Mouse (Mus musculus): ENCODE results near the gene Acad11. TPM values are rescaled to one million over a fixed set of nuclear protein-coding genes. Genes with fewer than 3 reads are reported as not detected.

Gene Acad11
- polyA plus RNA-seq, 1 experiment from 2014 or later, result 10.3 TPM

- no peaks in the 10 kb centered on the region for H3K27me3 ChIP-seq (ENCODE audit: control insufficient read depth, insufficient read depth, low read length)
- no peak overlapping the region for H3K27ac ChIP-seq (replicated peaks; ENCODE audit: low read depth, low read length)
- WGBS, result 84% methylated on average over 6 of the region's 6 CpGs
- no peak overlapping the region for H3K9ac ChIP-seq (ENCODE audit: low read length)
- DNase-seq (ENCODE audit: low spot score) (no peak), ATAC-seq (ENCODE audit: insufficient number of reproducible peaks, low FRiP score, low TSS enrichment, low read depth) (no peak)
- no peaks in the 10 kb centered on the region for H3K9me3 ChIP-seq (ENCODE audit: control insufficient read depth, low read length)
- H3K4me2 ChIP-seq (ENCODE audit: low read depth, severe bottlenecking), result no peak overlapping the region
- no peaks in the 10 kb centered on the region for H3K36me3 ChIP-seq (ENCODE audit: control insufficient read depth, insufficient read depth, low read length)
- no peak overlapping the region for H3K4me3 ChIP-seq (ENCODE audit: low read depth, low read length)
- no peaks in the 10 kb centered on the region for H3K4me1 ChIP-seq (ENCODE audit: control insufficient read depth, insufficient read depth, low read length)
These were observed 44.3 kb downstream of the Acad11 start for GRCm38 (mm10) chr9:104107482-104107881.

GRCm38 (mm10) chr9:104108571-104109143 is 45.5 kb downstream of the Acad11 start:
- Histone ChIP-seq H3K27ac (replicated peaks; ENCODE audit: low read depth, low read length) (no peak overlapping the region), H3K4me1 (ENCODE audit: control insufficient read depth, insufficient read depth, low read length) (no peaks in the 10 kb centered on the region), H3K9ac (ENCODE audit: low read length) (no peak overlapping the region), H3K4me2 (ENCODE audit: low read depth, severe bottlenecking) (no peak overlapping the region), H3K4me3 (ENCODE audit: low read depth, low read length) (no peak overlapping the region), H3K9me3 (ENCODE audit: control insufficient read depth, low read length) (no peaks in the 10 kb centered on the region), H3K36me3 (ENCODE audit: control insufficient read depth, insufficient read depth, low read length) (no peaks in the 10 kb centered on the region), H3K27me3 (ENCODE audit: control insufficient read depth, insufficient read depth, low read length) (no peaks in the 10 kb centered on the region)
- ATAC-seq (ENCODE audit: insufficient number of reproducible peaks, low FRiP score, low TSS enrichment, low read depth), result no peak
- DNase-seq (ENCODE audit: low spot score), result no peak
- 69% methylated on average over 2 of the region's 2 CpGs for WGBS

- DNase-seq (ENCODE audit: low spot score) (no peak), ATAC-seq (ENCODE audit: insufficient number of reproducible peaks, low FRiP score, low TSS enrichment, low read depth) (no peak)
- no peak overlapping the region for H3K4me2 ChIP-seq (ENCODE audit: low read depth, severe bottlenecking)
These were observed 46.0 kb downstream of the Acad11 start for GRCm38 (mm10) chr9:104109151-104109550.

GRCm38 (mm10) chr9:104123101-104123500 is 59.9 kb downstream of the Acad11 start:
- H3K36me3 ChIP-seq (ENCODE audit: control insufficient read depth, insufficient read depth, low read length), result no peaks in the 10 kb centered on the region
- H3K27ac ChIP-seq (replicated peaks; ENCODE audit: low read depth, low read length), result no peak overlapping the region
- no peak overlapping the region for H3K4me2 ChIP-seq (ENCODE audit: low read depth, severe bottlenecking)
- H3K4me1 ChIP-seq (ENCODE audit: control insufficient read depth, insufficient read depth, low read length), result no peaks in the 10 kb centered on the region
- DNase-seq (ENCODE audit: low spot score) (no peak), ATAC-seq (ENCODE audit: insufficient number of reproducible peaks, low FRiP score, low TSS enrichment, low read depth) (peak; percentile 49; the same call in 1 of the 2 replicates)
- H3K9me3 ChIP-seq (ENCODE audit: control insufficient read depth, low read length), result no peaks in the 10 kb centered on the region
- H3K9ac ChIP-seq (ENCODE audit: low read length), result no peak overlapping the region
- WGBS, result 75% methylated on average over 5 of the region's 5 CpGs
- H3K27me3 ChIP-seq (ENCODE audit: control insufficient read depth, insufficient read depth, low read length), result no peaks in the 10 kb centered on the region
- H3K4me3 ChIP-seq (ENCODE audit: low read depth, low read length), result no peak overlapping the region

More at GRCm38 (mm10) chr9:104109151-104109550, 46.0 kb downstream of the Acad11 start:
- H3K4me3 ChIP-seq (ENCODE audit: low read depth, low read length), result no peak overlapping the region
- H3K27me3 ChIP-seq (ENCODE audit: control insufficient read depth, insufficient read depth, low read length), result no peaks in the 10 kb centered on the region
- H3K36me3 ChIP-seq (ENCODE audit: control insufficient read depth, insufficient read depth, low read length), result no peaks in the 10 kb centered on the region
- no peaks in the 10 kb centered on the region for H3K9me3 ChIP-seq (ENCODE audit: control insufficient read depth, low read length)
- H3K9ac ChIP-seq (ENCODE audit: low read length), result no peak overlapping the region
- no peaks in the 10 kb centered on the region for H3K4me1 ChIP-seq (ENCODE audit: control insufficient read depth, insufficient read depth, low read length)
- 90% methylated on average over 5 of the region's 5 CpGs for WGBS
- no peak overlapping the region for H3K27ac ChIP-seq (replicated peaks; ENCODE audit: low read depth, low read length)

GRCm38 (mm10) chr9:104123622-104124021 is 60.4 kb downstream of the Acad11 start:
- Histone ChIP-seq H3K27me3 (ENCODE audit: control insufficient read depth, insufficient read depth, low read length) (no peaks in the 10 kb centered on the region), H3K4me3 (ENCODE audit: low read depth, low read length) (no peak overlapping the region), H3K9ac (ENCODE audit: low read length) (no peak overlapping the region), H3K27ac (replicated peaks; ENCODE audit: low read depth, low read length) (no peak overlapping the region), H3K36me3 (ENCODE audit: control insufficient read depth, insufficient read depth, low read length) (no peaks in the 10 kb centered on the region), H3K9me3 (ENCODE audit: control insufficient read depth, low read length) (no peaks in the 10 kb centered on the region), H3K4me1 (ENCODE audit: control insufficient read depth, insufficient read depth, low read length) (no peaks in the 10 kb centered on the region), H3K4me2 (ENCODE audit: low read depth, severe bottlenecking) (no peak overlapping the region)
- DNase-seq (ENCODE audit: low spot score) (no peak), ATAC-seq (ENCODE audit: insufficient number of reproducible peaks, low FRiP score, low TSS enrichment, low read depth) (no peak)
- 47% methylated on average over 5 of the region's 5 CpGs for WGBS

- Histone ChIP-seq H3K4me1 (ENCODE audit: control insufficient read depth, insufficient read depth, low read length) (no peaks in the 10 kb centered on the region), H3K27ac (replicated peaks; ENCODE audit: low read depth, low read length) (no peak within 1 kb of the TSS), H3K36me3 (ENCODE audit: control insufficient read depth, insufficient read depth, low read length) (no peaks in the 10 kb centered on the region), H3K4me2 (ENCODE audit: low read depth, severe bottlenecking) (no peak within 1 kb of the TSS), H3K27me3 (ENCODE audit: control insufficient read depth, insufficient read depth, low read length) (no peaks in the 10 kb centered on the region), H3K9me3 (ENCODE audit: control insufficient read depth, low read length) (no peaks in the 10 kb centered on the region), H3K4me3 (ENCODE audit: low read depth, low read length) (no peak within 1 kb of the TSS), H3K9ac (ENCODE audit: low read length) (no peak within 1 kb of the TSS)
- 85% methylated on average over 3 of the region's 3 CpGs for WGBS
- DNase-seq (ENCODE audit: low spot score) (no peak), ATAC-seq (ENCODE audit: insufficient number of reproducible peaks, low FRiP score, low TSS enrichment, low read depth) (no peak)
These were observed 63.7 kb downstream of the Acad11 start, which contains the start of gene Ackr4 for GRCm38 (mm10) chr9:104126833-104127232. Gene Ackr4, minus strand, starts transcription at chr9:104126933.

GRCm38 (mm10) chr9:104128110-104128509 is 64.9 kb downstream of the Acad11 start:
- H3K27ac ChIP-seq (replicated peaks; ENCODE audit: low read depth, low read length), result no peak overlapping the region
- H3K4me1 ChIP-seq (ENCODE audit: control insufficient read depth, insufficient read depth, low read length), result no peaks in the 10 kb centered on the region

GRCm38 (mm10) chr9:104130141-104130755 is 67.1 kb downstream of the Acad11 start:
- 90% methylated on average over 9 of the region's 9 CpGs for WGBS
- Histone ChIP-seq H3K4me3 (ENCODE audit: low read depth, low read length) (no peak overlapping the region), H3K4me2 (ENCODE audit: low read depth, severe bottlenecking) (no peak overlapping the region), H3K4me1 (ENCODE audit: control insufficient read depth, insufficient read depth, low read length) (no peaks in the 10 kb centered on the region), H3K9ac (ENCODE audit: low read length) (no peak overlapping the region), H3K9me3 (ENCODE audit: control insufficient read depth, low read length) (no peaks in the 10 kb centered on the region), H3K36me3 (ENCODE audit: control insufficient read depth, insufficient read depth, low read length) (no peaks in the 10 kb centered on the region), H3K27ac (replicated peaks; ENCODE audit: low read depth, low read length) (no peak overlapping the region), H3K27me3 (ENCODE audit: control insufficient read depth, insufficient read depth, low read length) (no peaks in the 10 kb centered on the region)
- DNase-seq (ENCODE audit: low spot score), result no peak
- no peak for ATAC-seq (ENCODE audit: insufficient number of reproducible peaks, low FRiP score, low TSS enrichment, low read depth)

More at GRCm38 (mm10) chr9:104128110-104128509, 64.9 kb downstream of the Acad11 start:
- Histone ChIP-seq H3K4me2 (ENCODE audit: low read depth, severe bottlenecking) (no peak overlapping the region), H3K36me3 (ENCODE audit: control insufficient read depth, insufficient read depth, low read length) (no peaks in the 10 kb centered on the region), H3K4me3 (ENCODE audit: low read depth, low read length) (no peak overlapping the region), H3K27me3 (ENCODE audit: control insufficient read depth, insufficient read depth, low read length) (no peaks in the 10 kb centered on the region), H3K9me3 (ENCODE audit: control insufficient read depth, low read length) (no peaks in the 10 kb centered on the region), H3K9ac (ENCODE audit: low read length) (no peak overlapping the region)
- 68% methylated on average over 2 of the region's 2 CpGs for WGBS
- DNase-seq (ENCODE audit: low spot score), result no peak
- ATAC-seq (ENCODE audit: insufficient number of reproducible peaks, low FRiP score, low TSS enrichment, low read depth), result no peak

Data from limb, embryonic 11.5 days (tissue).